Mouse (Mus musculus) hindbrain, embryonic 16.5 days (tissue): ENCODE results near the gene Gli2. TPM values are rescaled to one million over a fixed set of nuclear protein-coding genes. Genes with fewer than 3 reads are reported as not detected.

ENCODE experiments used
- ATAC-seq: fragments of 200-750 bp; cut with Nextera tagmentation; 2 replicates; pipeline ENCODE4 v1.8.0; 2017; ENCODE audit warnings: moderate TSS enrichment, moderate library complexity
- H3K27ac ChIP-seq: fragments of 300-500 bp; sonication (generic); 2 replicates; pipeline ENCODE4 v1.5.1; 2014; ENCODE audit warnings: low read depth, mild to moderate bottlenecking, control low read depth, low read length, moderate library complexity
- H3K27me3 ChIP-seq: fragments of 300-500 bp; sonication (generic); replicated peaks from 2 replicates; pipeline ENCODE4 v1.6.1; 2014; ENCODE audit warnings: low read length; ENCODE audit not compliant: control insufficient read depth, insufficient read depth
- H3K36me3 ChIP-seq: fragments of 300-500 bp; sonication (generic); 2 replicates; pipeline ENCODE4 v1.6.1; 2014; ENCODE audit warnings: mild to moderate bottlenecking, low read length, moderate library complexity, mixed read lengths; ENCODE audit not compliant: control insufficient read depth, insufficient read depth
- H3K4me1 ChIP-seq: fragments of 300-500 bp; sonication (generic); 2 replicates; pipeline ENCODE4 v1.6.1; 2014; ENCODE audit warnings: low read depth, low read length; ENCODE audit not compliant: control insufficient read depth, insufficient read depth
- H3K4me2 ChIP-seq: fragments of 300-500 bp; sonication (generic); 2 replicates; pipeline ENCODE4 v1.6.1; 2014; ENCODE audit warnings: mild to moderate bottlenecking, low read length, control low read depth, moderate library complexity
- H3K4me3 ChIP-seq: fragments of 300-500 bp; sonication (generic); 2 replicates; pipeline ENCODE4 v1.5.1; 2014; ENCODE audit warnings: mild to moderate bottlenecking, low read length, control low read depth, moderate library complexity
- H3K9ac ChIP-seq: fragments of 300-500 bp; sonication (generic); 2 replicates; pipeline ENCODE4 v1.6.1; 2014; ENCODE audit warnings: low read depth, mild to moderate bottlenecking, control low read depth, low read length, moderate library complexity
- H3K9me3 ChIP-seq: fragments of 300-500 bp; sonication (generic); 2 replicates; pipeline ENCODE4 v1.6.1; 2014; ENCODE audit warnings: mild to moderate bottlenecking, low read length, moderate library complexity; ENCODE audit not compliant: control insufficient read depth
- WGBS: fragments of 180-500 bp; shearing (Covaris S2); extraction: QIAGEN DNeasy Blood & Tissue Kit; methylation state at CpG from one replicate; pipeline ENCODE4 v1.1.7; 2014; 5-methylcytosine and 5-hydroxymethylcytosine counted together
- polyA plus RNA-seq: library from polyadenylated mRNA; unstranded; fragments of >200 nt; fragmentation: Nextera tagmentation; extraction: Ambion mirVana; gene quantifications from 2 replicates; pipeline ENCODE4 v1.2.1, GENCODE M21; 2015

Gli2 gene
- polyA plus RNA-seq, 1 experiment from 2014 or later, result 1.8 TPM

DNA sequence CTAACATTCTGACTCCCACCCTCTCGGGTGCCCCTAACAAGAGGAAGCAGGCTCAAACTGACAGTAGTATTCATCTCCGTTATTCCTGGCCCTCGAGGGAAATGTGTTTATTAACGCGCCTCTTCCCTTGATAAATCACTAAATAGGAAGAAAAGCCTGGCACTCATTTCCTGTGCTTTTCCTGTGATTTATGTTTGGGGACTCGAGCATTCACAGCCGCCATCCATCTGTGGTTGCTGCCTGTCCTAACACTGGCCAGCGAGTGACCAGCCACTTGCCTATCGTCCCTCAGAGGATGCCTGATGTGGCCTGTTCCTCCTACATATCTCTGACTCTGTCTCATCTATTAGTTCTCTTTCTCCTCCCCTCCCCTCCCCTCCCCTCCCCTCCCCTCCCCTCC lies 195.3 kb downstream of the Gli2 start:
- no peak overlapping the region for H3K9ac ChIP-seq
- WGBS, result 66% methylated on average over 9 of the region's 9 CpGs
- H3K27ac ChIP-seq, result no peak overlapping the region
- no peaks in the 10 kb centered on the region for H3K27me3 ChIP-seq
- no peaks in the 10 kb centered on the region for H3K9me3 ChIP-seq
- no peaks in the 10 kb centered on the region for H3K36me3 ChIP-seq
- H3K4me3 ChIP-seq, result no peak overlapping the region
- 0 out of 2 replicates have a peak, but pooled peaks have one; percentile 19 for ATAC-seq
- H3K4me1 ChIP-seq, result no peaks in the 10 kb centered on the region
- no peak overlapping the region for H3K4me2 ChIP-seq

DNA sequence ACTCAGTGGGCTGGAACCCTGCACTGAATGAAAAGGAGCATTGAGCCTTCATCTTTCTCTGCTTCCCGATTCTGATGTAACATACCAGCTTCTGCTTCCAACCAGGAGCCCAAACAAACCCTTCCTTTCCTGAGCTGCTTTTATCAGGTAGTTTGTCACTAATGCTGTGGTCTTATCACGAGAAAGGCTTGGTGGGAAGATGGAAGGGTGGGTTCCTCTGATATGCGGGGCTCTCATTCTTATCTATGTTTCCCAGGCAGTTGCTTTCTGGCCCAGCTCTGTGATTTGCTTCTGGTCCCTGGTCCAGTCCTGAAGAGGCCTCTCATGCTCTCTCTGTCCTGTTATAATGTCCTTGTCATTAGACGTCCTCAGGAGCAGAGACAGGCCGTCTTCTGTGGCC lies 222.8 kb downstream of the Gli2 start:
- H3K4me3 ChIP-seq, result no peak overlapping the region
- ATAC-seq, result no peak
- no peaks in the 10 kb centered on the region for H3K36me3 ChIP-seq
- no peaks in the 10 kb centered on the region for H3K9me3 ChIP-seq
- H3K4me1 ChIP-seq, result peaks cover 3% of the 10 kb centered on the region; the same call in 1 of the 2 replicates
- H3K4me2 ChIP-seq, result no peak overlapping the region
- no peak overlapping the region for H3K9ac ChIP-seq
- H3K27ac ChIP-seq, result no peak overlapping the region
- H3K27me3 ChIP-seq, result no peaks in the 10 kb centered on the region
- WGBS, result 79% methylated on average over 5 of the region's 5 CpGs

DNA sequence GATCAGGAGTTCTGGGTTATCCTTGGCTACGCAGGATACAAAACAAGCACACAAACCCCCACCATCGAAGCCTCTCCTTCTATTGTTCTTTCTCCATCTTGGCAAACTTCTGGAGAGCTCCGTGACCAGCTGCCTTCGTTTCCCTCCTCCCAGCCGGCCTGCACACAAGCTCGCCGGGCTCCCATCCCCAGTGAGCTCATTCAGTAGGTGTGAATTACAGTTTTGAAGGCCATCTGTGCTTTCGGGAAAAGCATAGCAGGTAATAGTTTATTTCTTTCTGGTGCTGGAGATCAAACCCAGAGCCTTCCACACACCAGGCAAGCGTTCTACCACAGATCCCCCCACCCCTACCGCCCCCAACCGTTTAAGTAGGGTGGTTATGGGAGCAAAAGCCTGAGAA lies 226.8 kb downstream of the Gli2 start:
- no peaks in the 10 kb centered on the region for H3K9me3 ChIP-seq
- no peak overlapping the region for H3K27ac ChIP-seq
- H3K36me3 ChIP-seq, result no peaks in the 10 kb centered on the region
- H3K9ac ChIP-seq, result no peak overlapping the region
- peaks cover 4% of the 10 kb centered on the region; the same call in 1 of the 2 replicates for H3K4me1 ChIP-seq
- H3K27me3 ChIP-seq, result no peaks in the 10 kb centered on the region
- no peak overlapping the region for H3K4me3 ChIP-seq
- no peak for ATAC-seq
- no peak overlapping the region for H3K4me2 ChIP-seq
- 88% methylated on average over 11 of the region's 11 CpGs for WGBS

DNA sequence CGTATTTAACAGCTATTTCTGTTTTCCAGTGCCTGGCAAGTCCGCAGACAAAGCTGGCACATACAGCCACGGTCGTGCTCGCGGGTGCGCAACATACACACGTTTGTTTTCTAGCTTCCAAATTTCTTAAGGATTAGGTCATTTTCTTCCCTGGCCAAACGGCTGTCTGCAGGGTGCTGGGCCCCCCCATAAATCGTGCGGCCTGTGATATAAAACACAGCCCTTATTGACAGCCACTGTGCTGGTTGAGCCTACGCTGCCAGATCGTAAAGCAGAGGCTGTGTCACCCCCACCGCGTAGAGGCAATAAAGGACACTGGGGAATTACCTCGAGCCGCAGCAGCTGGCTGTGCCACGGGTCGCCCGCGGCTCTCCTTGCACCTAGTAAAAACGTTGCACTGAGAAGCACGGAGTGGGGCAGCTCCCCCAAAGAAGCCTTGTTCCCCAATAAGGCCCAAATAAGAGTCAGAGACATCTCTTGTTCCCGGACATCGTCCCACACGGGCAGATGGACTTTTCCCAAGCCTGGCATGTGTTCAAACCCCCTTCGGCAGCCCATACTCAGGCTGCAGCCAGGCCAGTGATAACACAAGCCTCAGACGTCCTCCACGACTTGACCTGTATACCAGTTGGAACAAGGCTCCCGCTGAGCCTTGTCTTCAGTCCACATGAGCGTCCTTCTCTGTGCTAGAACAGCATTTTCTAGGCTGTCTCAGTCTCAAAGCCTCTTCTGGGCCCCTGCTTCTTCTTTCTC lies 227.8 kb downstream of the Gli2 start:
- H3K27me3 ChIP-seq, result no peaks in the 10 kb centered on the region
- ATAC-seq, result peak; percentile 67
- no peak overlapping the region for H3K27ac ChIP-seq
- H3K36me3 ChIP-seq, result no peaks in the 10 kb centered on the region
- no peak overlapping the region; the same call in 1 of the 2 replicates for H3K9ac ChIP-seq
- H3K4me2 ChIP-seq, result peak overlapping the region; percentile 32
- H3K4me3 ChIP-seq, result no peak overlapping the region
- no peaks in the 10 kb centered on the region for H3K9me3 ChIP-seq
- WGBS, result 50% methylated on average over 31 of the region's 31 CpGs
- H3K4me1 ChIP-seq, result peaks cover 4% of the 10 kb centered on the region; the same call in 1 of the 2 replicates

DNA sequence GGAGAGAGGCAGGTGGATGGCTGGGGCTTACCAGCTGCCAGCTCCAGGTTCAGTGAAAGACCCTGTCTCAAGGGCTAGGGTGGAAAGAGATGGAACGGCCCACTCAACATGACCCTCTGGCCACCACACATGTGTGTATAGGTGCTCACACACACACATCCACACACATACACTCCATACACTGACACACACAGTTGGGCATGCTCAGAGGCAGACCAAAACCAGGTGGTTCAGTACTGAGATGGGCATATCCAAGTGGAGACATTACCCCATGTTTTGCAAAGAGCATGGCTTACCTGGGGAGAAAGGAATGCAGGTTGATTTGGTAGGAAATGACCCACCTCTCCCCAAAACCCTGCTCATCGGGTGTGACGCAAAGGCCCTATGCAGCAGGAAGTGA lies 228.4 kb downstream of the Gli2 start:
- WGBS, result 83% methylated on average over 3 of the region's 3 CpGs
- no peaks in the 10 kb centered on the region for H3K9me3 ChIP-seq
- no peaks in the 10 kb centered on the region for H3K27me3 ChIP-seq
- no peak overlapping the region for H3K4me3 ChIP-seq
- 0 out of 2 replicates have a peak, but pooled peaks have one; percentile 38 for ATAC-seq
- no peak overlapping the region for H3K27ac ChIP-seq
- no peak overlapping the region for H3K4me2 ChIP-seq
- H3K9ac ChIP-seq, result no peak overlapping the region
- no peaks in the 10 kb centered on the region for H3K36me3 ChIP-seq
- H3K4me1 ChIP-seq, result peaks cover 4% of the 10 kb centered on the region; the same call in 1 of the 2 replicates

DNA sequence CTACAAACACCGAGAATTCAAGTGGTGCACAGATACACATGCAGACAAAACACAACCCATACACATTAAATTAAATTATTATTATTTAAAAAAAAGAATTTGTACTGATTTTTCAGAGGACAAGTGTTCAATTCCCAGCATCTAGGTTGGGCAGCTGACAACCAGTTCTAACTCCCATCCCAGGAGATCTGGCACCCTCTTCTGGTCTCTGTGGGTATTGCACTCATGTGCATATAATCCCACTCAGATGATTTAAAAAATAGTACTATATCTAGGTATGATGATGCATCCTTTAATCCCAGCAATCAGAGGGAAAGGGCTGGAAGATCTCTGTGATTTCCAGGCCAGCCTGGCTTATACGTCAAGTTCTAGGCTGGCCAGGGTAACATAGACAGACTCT lies 231.2 kb downstream of the Gli2 start:
- Histone ChIP-seq H3K9me3 (no peaks in the 10 kb centered on the region), H3K36me3 (no peaks in the 10 kb centered on the region), H3K4me2 (no peak overlapping the region), H3K27ac (no peak overlapping the region), H3K9ac (no peak overlapping the region), H3K4me3 (no peak overlapping the region), H3K4me1 (peaks cover 4% of the 10 kb centered on the region; the same call in 1 of the 2 replicates), H3K27me3 (no peaks in the 10 kb centered on the region)
- ATAC-seq, result no peak
- WGBS, result 100% methylated on average over 2 of the region's 2 CpGs

DNA sequence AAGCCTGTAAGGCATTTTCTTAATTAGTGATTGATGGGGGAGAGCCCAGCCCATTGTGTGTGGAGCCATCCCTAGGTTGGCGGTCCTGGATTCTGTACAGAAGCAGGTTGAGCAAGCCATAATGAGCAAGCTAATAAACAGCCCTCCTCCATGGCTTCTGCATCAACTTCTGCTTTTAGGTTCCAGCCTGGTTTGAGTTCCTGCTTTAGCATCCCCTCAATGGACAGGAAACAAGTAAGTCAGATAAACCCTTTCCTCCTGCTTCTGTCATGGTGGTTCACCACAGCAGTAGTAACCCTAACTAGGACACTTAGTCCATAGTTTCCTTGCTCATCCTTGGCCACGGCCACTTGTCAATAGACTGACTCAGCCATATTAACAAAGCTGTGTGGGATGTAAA lies 238.4 kb downstream of the Gli2 start:
- Histone ChIP-seq H3K4me2 (no peak overlapping the region), H3K4me3 (no peak overlapping the region), H3K4me1 (no peaks in the 10 kb centered on the region), H3K9ac (no peak overlapping the region), H3K36me3 (no peaks in the 10 kb centered on the region), H3K9me3 (no peaks in the 10 kb centered on the region), H3K27me3 (no peaks in the 10 kb centered on the region), H3K27ac (no peak overlapping the region)
- no peak for ATAC-seq
- 87% methylated on average over 2 of the region's 2 CpGs for WGBS

DNA sequence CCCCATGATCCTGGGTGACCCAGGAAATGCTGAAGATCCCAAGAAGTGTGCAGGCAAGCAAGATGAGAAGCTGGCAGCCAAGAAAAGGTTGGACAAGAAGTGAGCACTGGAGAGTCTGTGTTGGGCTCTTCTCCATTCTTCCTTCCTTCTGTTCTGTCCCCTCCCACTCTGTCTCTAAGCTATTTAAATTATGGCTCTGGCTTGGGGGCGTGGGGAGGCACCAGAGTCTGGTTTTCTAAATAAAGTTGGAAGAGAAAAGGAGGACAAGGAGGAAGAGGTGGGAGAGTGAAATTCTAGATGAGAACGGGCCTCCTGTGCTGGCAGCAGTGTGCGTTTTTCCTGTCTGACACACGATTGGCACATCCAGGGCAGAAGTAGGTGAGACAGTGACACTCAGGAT lies 243.1 kb downstream of the Gli2 start:
- Histone ChIP-seq H3K9me3 (no peaks in the 10 kb centered on the region), H3K9ac (no peak overlapping the region), H3K4me3 (no peak overlapping the region), H3K27me3 (0 out of 2 replicates have a peak, but pooled peaks cover 2% of the 10 kb centered on the region), H3K36me3 (no peaks in the 10 kb centered on the region), H3K4me2 (no peak overlapping the region), H3K4me1 (no peaks in the 10 kb centered on the region), H3K27ac (no peak overlapping the region)
- 75% methylated on average over 4 of the region's 4 CpGs for WGBS
- no peak for ATAC-seq

DNA sequence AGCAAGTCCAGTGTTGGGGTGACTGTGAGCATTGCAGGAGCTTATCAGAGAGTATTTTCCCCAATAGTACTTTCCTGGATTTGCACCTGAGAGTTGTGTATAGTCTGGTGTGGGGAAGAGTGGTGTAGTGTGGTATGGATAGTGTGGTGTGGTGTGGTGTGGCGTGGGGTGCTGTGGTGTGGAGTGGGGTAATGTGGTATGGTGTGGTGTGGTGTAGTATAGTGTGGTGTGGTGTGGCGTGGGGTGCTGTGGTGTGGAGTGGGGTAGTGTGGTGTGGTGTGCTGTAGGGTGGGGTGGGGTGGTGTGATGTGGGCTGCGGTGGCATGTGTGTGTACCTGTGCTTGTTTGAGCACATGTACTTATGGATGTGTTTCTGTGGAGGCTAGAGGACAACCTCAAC lies 246.7 kb downstream of the Gli2 start:
- H3K27me3 ChIP-seq, result 0 out of 2 replicates have a peak, but pooled peaks cover 2% of the 10 kb centered on the region
- no peak overlapping the region for H3K9ac ChIP-seq
- H3K4me3 ChIP-seq, result no peak overlapping the region
- H3K4me1 ChIP-seq, result no peaks in the 10 kb centered on the region
- H3K4me2 ChIP-seq, result no peak overlapping the region
- 93% methylated on average over 3 of the region's 3 CpGs for WGBS
- no peak overlapping the region for H3K27ac ChIP-seq
- no peak for ATAC-seq
- H3K36me3 ChIP-seq, result no peaks in the 10 kb centered on the region
- no peaks in the 10 kb centered on the region for H3K9me3 ChIP-seq
